Mouse (Mus musculus) bone marrow macrophage, adult 2 months (primary cell): Measurements from ENCODE around the gene Kncn. TPM values are rescaled to one million over a fixed set of nuclear protein-coding genes. Genes with fewer than 3 reads are reported as not detected.

ENCODE experiments used
- H3K27ac ChIP-seq: 2 replicates; pipeline ENCODE4 v1.5.1; 2012; ENCODE audit warnings: low read depth, low read length; ENCODE audit not compliant: insufficient read depth
- H3K4me1 ChIP-seq: 2 replicates; pipeline ENCODE4 v1.6.1; 2012; ENCODE audit warnings: low read length; ENCODE audit not compliant: control insufficient read depth, insufficient read depth
- H3K4me3 ChIP-seq: 2 replicates; pipeline ENCODE4 v1.5.1; 2012; ENCODE audit warnings: mild to moderate bottlenecking, low read length, moderate library complexity; ENCODE audit not compliant: insufficient read depth
- CTCF ChIP-seq: IDR thresholded peaks from 2 replicates; pipeline ENCODE4 v1.5.1; 2012; ENCODE audit warnings: low read depth, mild to moderate bottlenecking, low read length, moderate library complexity
- POLR2A ChIP-seq: IDR thresholded peaks from 2 replicates; pipeline ENCODE4 v1.6.1; 2012; ENCODE audit warnings: mild to moderate bottlenecking, low read depth, low read length, borderline replicate concordance
- polyA plus RNA-seq: library from polyadenylated mRNA; stranded (reverse); fragments of >200 nt; gene quantifications from 2 replicates; pipeline ENCODE4 v1.2.4, GENCODE M21; 2012; ENCODE audit not compliant: missing spikeins, insufficient read depth, insufficient read length

The Kncn gene
- polyA plus RNA-seq, 1 experiment: not detected

DNA sequence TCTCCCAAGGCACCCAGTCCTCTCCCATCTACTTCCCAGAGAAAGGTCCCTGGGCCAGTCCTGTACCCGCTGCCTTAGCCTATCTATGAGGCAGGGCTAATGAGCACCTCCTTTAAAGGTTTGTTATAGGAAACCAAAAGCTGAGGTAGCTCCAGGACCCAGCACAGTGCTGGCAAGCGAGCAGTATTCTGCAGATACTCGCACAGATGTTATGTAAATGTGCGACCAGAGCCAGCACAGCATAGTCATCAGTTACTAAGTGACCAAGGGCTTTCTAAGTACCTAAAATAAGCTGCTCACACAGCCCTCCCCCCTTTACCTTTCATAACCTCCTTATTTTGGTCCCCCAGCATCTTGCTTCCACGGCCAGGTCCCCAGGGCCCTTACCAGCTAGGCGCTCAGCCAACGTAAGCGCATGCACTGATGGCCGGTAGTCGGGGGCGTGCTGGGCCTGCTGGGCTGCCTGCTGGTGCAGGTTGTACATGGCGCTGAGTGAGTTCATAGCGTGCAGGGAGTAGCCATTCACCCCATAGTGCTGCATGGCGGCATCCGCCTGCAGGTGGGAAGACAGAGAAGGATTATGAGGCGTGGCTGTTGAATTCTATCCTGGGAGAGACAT lies 39.2 kb downstream of the Kncn start:
- Histone ChIP-seq H3K27ac (no peak overlapping the region), H3K4me1 (no peaks in the 10 kb centered on the region)
- TF ChIP-seq POLR2A: no peak
- no peak for TF ChIP-seq CTCF

DNA sequence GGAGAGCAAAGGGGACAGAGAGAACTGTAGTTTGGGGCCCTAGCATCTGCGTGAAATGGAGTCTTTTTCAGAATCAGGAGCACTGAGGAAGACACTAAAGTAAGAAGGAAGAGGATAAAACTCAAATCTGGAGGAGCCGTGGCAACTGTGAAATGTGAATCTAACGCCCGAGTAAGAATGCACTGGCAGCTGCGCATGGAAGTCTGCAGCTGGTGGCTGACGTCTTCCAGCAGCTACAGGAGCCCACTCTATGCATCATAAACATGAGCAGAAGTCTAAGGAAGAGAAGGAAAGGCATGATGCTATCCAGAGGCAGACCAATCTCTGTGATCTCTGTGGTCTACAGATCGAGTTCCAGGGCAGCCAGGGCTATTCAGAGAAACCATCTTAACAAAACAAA lies 43.4 kb downstream of the Kncn start:
- no peaks in the 10 kb centered on the region for H3K4me1 ChIP-seq
- no peak overlapping the region for H3K27ac ChIP-seq
- no peak for TF ChIP-seq POLR2A
- TF ChIP-seq CTCF: no peak
- H3K4me3 ChIP-seq: no peak overlapping the region

More for the DNA sequence above, 39.2 kb downstream of the Kncn start:
- no peak overlapping the region for H3K4me3 ChIP-seq

DNA sequence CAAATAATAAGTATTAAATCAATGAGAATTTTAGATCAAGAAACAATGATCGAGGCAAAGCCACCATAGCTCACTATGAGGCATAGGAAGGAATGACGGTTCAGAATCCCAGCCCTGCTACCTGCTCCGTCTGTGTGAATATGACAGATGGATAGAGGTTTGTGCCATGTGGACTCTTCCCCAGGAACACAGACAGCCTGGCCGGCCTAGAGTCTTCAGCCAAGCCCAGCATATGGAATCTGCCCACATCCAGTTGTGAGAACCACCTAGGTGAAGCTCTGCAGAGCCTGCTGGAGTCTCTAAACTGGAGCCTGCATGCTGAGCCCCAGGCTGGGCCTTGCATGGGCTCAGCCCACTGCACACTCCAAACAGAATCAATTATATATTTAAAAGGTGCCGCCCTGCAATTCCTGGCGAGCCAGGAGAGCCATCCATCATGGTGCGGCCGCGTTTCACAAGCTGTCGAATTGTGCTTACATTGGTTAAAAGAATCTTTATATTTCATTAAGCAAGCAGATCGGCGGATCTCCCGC lies 47.4 kb downstream of the Kncn start:
- H3K4me3 ChIP-seq: no peak overlapping the region
- H3K27ac ChIP-seq: no peak overlapping the region
- H3K4me1 ChIP-seq: no peaks in the 10 kb centered on the region

DNA sequence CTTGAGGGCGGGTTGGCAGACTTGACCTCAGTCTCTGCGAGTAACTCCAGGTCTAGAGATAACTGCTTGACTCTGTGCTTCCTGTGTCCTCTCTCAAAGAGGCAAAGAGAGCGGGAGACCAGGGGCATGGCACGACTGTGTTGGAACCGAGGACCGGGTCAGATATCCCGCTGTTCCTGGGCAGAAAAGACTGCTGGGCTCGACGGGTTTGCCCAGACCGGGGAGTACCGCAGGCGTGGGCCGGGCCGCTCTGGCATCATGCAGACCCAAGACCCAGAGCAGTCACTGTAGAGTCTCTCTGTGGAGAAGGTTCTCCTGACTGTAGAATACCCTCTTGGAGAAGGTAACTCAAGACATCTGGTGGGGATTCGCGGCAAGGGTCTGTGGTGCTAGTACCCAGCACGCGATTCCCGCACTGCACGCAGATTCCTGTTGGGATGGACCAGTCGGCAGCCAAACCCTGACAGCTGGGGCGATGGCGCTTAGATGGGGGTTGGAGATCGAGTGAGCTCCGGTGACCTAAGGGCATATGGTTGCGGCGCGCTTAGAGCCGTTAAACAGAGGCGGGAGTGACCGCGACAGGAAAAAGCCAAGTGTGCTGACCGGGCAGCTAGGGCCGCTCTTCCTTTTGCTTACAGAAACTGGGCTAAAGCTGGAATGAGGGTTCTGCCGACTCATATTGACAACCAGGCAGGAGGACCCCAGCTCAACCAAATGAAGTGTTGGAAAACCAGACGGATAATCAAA lies 51.8 kb downstream of the Kncn start:
- Histone ChIP-seq H3K4me1 (no peaks in the 10 kb centered on the region), H3K27ac (no peak overlapping the region), H3K4me3 (no peak overlapping the region)
- TF ChIP-seq CTCF (no peak), POLR2A (no peak)

More for the DNA sequence above, 47.4 kb downstream of the Kncn start:
- TF ChIP-seq CTCF (no peak), POLR2A (no peak)

DNA sequence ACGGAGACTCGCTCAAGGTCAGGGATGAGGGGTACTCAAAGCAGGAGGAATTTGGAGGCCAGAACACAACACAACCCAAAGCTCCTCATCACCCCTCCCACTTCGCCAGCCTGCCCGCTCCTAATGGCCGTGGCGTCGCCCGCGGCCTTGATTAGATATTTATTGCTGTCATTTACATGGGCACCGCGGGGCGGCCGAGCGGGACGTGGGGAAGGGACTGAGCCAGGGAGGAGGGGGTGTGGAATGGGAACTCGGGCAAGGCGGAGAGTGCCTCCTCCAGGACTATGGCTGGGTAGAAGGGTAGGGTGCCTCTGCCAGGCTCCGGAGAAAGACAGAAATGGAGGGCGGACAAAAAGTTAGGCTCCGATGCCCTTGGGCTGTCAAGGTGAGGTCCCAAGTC lies 52.4 kb downstream of the Kncn start:
- no peak overlapping the region for H3K4me3 ChIP-seq

DNA sequence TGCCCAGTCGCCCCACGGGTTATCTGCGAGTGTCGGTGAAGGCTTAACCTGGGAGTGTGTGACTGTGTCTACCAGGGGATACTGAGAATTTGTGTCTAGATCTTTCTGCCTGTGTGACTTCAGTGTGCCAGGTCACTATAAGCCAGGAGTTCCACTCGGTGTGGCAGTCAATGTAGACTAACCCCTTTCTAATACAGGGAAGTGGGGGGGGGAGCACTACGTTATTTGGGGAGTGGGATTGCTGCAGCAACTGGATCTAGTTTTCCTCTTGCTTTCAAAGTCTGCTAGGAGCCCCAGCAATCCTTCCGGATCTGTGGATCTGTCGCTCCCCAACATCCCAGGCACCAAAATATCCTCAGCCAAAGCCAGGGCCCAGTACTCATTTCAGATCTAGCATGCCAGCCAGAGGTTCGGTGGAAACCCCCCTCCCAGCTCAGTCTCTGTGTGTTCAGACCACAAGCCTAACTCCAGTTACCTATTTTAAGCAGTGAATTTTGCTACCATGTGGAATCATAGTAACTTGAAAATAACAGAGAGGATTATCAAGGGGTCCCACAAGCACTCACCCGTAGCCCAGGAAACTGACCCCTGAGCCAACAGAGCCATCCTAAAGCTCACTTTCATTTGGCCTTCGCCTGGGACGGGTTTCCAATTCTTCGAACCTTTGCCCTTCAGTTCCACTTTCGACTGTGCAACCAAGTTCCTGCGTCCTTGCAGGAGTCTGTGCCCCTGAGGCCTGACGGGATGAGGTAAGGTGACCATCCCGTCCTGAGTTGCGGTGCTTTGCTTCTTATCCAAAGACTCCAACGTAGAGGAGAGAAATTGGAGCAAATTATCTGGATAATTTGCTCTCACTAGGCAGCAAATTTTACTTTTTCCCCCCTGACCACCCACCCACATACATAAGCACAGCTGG lies 53.1 kb downstream of the Kncn start:
- no peak overlapping the region for H3K27ac ChIP-seq
- H3K4me3 ChIP-seq: no peak overlapping the region
- TF ChIP-seq CTCF (no peak), POLR2A (no peak)
- no peaks in the 10 kb centered on the region for H3K4me1 ChIP-seq

More for the DNA sequence above, 52.4 kb downstream of the Kncn start:
- no peaks in the 10 kb centered on the region for H3K4me1 ChIP-seq
- TF ChIP-seq CTCF: no peak
- no peak for TF ChIP-seq POLR2A
- no peak overlapping the region for H3K27ac ChIP-seq

DNA sequence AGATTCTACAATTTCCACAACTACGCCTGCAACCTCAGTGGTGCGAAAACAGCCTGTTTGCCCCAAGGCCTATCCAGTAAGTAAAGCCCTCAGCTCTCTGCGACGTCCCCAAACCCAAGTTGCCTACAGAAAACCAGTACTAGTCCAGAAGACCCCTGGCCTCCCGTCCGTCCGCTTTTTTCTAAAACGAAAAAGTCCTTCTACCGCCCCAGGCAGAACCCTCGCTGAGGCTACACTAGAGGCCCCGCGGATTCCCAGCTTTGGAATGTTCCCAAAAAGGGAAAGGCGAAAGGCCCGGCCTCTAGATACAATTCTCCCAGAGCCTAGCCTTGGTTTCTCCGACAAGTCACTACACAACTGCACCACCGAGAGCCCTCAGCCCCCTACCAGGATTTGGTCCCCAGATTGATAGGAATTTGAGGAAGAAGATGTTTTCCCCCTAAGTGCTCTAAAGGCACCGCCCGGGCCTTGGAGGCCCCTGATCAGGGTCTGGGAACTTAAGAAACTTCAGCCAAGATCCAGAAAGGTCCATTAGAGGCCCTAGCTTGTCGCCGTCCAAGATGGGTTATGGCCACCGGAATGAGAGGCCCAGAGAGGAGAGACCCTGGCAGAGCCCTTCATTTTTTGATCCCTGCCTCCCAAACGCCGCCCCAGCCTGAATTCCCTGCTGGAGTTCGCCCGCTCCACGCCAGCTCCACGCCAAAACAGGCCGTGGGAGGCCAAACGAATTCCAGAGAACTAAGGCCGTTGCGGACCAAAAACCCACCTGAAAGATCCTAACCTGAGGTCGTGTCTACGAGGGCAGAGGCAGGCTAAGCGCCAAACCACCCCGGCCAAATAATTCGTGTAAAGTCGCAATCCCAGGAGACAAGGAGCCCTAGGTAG lies 54.3 kb downstream of the Kncn start:
- Histone ChIP-seq H3K27ac (no peak overlapping the region), H3K4me1 (no peaks in the 10 kb centered on the region), H3K4me3 (no peak overlapping the region)
- TF ChIP-seq POLR2A (no peak), CTCF (no peak)

Other genes with a start within 250 kb of the Kncn start
- gene Cyp4b1, start 236.7 kb upstream of the Kncn start, polyA plus RNA-seq: not detected in 2 replicates
- gene Efcab14, start 146.7 kb upstream of the Kncn start, polyA plus RNA-seq: 30.9 and 42.8 TPM in 2 replicates
- gene Tex38, start 103.4 kb upstream of the Kncn start, polyA plus RNA-seq: not detected in 2 replicates
- 15.4 and 17.3 TPM in 2 replicates for gene Atpaf1, start 99.6 kb upstream of the Kncn start, polyA plus RNA-seq
- 25.3 and 27.5 TPM in 2 replicates for gene Mob3c, start 56.3 kb upstream of the Kncn start, polyA plus RNA-seq
- gene Mknk1, start 45.2 kb upstream of the Kncn start, polyA plus RNA-seq: 138 and 149 TPM in 2 replicates
- gene 6430628N08Rik, start 6.3 kb downstream of the Kncn start, polyA plus RNA-seq: not detected in 2 replicates
- not detected in 2 replicates for gene Dmbx1, start 55.5 kb downstream of the Kncn start, polyA plus RNA-seq
- gene Faah, start 133.5 kb downstream of the Kncn start, polyA plus RNA-seq: not detected in 2 replicates
- 12.4 and 12.8 TPM in 2 replicates for gene Nsun4, start 169.5 kb downstream of the Kncn start, polyA plus RNA-seq
- gene Uqcrh, start 190.7 kb downstream of the Kncn start, polyA plus RNA-seq: 470 and 523 TPM in 2 replicates
- gene Lrrc41, start 190.9 kb downstream of the Kncn start, polyA plus RNA-seq: 28.2 and 29.0 TPM in 2 replicates
- 10.0 and 11.7 TPM in 2 replicates for gene Rad54l, start 239.3 kb downstream of the Kncn start, polyA plus RNA-seq
- 22.3 and 24.0 TPM in 2 replicates for gene Pomgnt1, start 239.4 kb downstream of the Kncn start, polyA plus RNA-seq